Mouse (Mus musculus): ENCODE measurements around the gene Mcm8.

The Mcm8 gene

GRCm38 (mm10) chr2:132873657-132874326, 57.9 kb downstream of the Mcm8 start:
- DNase-seq = no peak

DNA sequence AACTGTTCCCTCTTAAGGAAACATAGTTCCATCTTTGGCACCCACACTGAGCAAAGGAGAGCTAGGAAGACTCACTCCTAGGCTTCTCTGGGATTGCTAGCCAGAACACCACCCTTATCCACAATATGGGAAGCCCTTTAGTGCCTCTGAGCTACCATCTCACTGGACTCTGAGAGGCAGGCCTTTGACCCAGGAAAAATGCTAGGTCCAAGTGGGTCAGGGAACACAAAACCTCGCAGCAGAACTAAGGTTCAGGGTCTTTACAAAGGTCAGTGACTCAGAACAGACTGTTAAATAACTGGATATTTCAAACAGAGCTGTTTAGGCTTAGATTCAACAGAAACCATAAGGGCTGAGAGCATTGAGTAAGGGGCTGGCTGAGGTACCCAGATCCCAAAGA, 61.0 kb downstream of the Mcm8 start:
- DNase-seq = no peak

DNA sequence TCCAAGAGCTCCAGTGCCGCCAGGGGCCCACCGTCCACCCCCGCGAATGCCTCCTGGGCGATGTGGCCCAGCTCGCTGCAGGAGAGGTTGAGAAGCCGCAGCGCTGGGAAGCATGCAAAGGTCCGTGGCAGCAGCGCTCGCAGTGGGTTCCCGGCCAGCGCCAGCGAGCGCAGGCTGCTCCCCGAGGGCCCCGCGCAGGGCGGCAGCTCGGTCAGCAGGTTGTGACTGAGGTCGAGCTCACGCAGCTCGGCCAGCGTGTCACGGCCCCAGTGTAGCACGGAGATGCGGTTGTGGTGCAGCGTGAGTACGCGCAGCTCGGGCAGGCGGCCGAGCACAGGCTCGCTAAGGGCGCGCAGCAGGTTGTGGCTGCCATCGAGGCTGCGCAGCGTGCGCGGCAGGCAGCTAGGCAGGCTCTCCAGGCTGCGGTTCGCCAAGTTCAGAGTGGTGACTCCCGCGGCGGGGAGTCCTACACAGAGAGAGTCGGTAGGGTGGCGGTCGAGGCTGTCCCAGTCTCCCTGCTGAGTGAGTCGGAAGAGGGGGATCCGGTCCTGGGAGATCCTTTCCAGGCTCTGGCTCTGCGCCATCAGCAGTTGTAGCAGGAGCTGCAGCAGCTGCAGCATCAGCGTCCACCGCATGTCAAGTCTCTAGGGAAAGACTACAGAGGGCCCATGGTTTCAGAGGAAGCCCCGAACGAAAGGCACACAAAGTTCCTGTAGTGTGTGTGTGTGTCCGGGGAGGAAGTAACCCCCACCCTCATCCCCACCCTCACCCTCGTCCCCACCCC, 63.5 kb downstream of the Mcm8 start:
- DNase-seq = peak; percentile 17

DNA sequence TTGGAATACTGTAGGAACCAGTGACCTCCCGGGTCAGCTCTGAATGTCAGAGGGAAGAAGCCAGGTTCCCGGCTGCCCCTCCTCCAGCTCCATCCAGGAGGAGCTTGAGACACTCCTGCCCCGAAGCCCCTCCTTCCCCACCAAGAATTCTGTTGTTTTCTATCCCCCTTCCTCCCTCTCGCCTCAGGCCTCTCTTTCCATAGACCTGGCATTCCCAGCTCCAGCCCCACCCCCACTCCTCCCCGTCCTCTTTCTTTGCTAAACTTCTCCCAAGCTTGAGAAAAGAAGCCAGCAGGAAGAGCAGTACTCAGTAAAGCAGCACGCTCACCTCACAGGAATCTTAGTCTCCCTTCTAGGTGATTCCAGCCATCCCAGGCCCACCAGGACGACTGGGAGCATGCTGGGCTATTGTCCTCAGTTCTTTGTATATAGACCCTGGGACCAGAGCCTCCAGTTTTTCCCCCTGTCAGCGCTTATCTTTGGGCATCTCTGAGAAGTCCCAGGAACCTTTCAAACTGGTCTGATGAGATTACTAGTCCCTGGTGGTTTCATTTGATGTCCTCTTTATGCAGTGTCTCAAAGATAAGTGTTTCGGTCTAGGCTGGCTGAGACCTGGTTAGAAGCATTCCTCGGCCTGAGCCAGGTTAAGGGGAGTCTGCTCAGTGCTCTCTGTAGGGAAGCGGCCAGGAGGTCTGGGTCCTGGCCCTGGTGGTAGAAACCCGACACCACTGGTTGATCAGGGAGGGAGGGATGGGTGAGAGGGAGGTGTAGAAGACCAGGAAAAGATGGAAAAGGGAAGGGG, 65.1 kb downstream of the Mcm8 start, which contains the start of gene Lrrn4:
Lrrn4 (minus strand) TSS at position 48 of the 802 bp plus-strand sequence.
- DNase-seq = no peak

DNA sequence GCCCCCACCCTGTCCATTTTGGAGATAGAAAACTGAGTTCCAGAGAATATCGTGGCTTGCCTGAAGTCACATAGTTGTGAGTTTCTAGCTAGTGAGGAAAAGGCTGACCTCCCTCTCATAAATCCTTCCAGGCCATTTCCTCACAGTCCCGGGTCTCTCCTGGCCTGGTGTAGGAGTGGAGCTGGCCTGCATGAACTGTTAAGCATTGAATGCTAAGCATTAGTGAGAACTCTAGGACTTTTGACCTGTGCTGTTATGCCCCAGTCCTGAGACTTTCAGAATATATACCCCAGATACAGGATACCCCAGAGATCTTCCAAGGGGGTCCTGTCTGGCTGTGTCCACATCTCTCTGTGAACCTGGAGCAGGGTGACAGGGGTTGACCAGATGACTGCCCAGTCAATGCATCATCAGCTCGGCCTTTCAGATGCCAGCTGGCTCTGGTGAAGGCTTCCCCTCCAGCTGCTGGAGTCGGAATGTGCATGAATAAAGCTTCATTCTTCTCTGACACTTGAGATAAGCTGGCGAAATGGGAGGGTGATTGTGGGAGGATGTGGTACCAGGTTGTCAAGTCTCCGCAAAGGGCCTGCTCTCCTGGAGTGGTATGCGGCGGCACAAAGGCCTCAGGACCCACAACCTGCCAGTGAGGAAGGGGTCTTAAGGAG, 68.5 kb downstream of the Mcm8 start:
- DNase-seq = no peak

GRCm38 (mm10) chr2:132885312-132885711, 69.4 kb downstream of the Mcm8 start:
- no peak for DNase-seq

All from lung, postnatal 14 days (tissue).